Mouse (Mus musculus) hindbrain, embryonic 11.5 days (tissue): ENCODE data around the gene Mon1b. TPM values are rescaled to one million over a fixed set of nuclear protein-coding genes. Genes with fewer than 3 reads are reported as not detected.

ENCODE experiments used
- ATAC-seq: fragments of 200-750 bp; cut with Nextera tagmentation; 2 replicates; pipeline ENCODE4 v1.8.0; 2017; ENCODE audit warnings: mild to moderate bottlenecking, moderate TSS enrichment, moderate library complexity; ENCODE audit not compliant: low FRiP score
- DNase-seq: peaks from one replicate; pipeline ENCODE4 v3.0.0-alpha.2; 2015; ENCODE audit warnings: low spot score
- H3K27ac ChIP-seq: fragments of 300-500 bp; sonication (generic); 2 replicates; pipeline ENCODE4 v1.5.1; 2014; ENCODE audit warnings: mild to moderate bottlenecking, low read depth, low read length
- H3K27me3 ChIP-seq: fragments of 300-500 bp; sonication (generic); 2 replicates; pipeline ENCODE4 v1.6.1; 2014; ENCODE audit warnings: mild to moderate bottlenecking, low read length, moderate library complexity, mixed read lengths; ENCODE audit not compliant: control insufficient read depth, insufficient read depth
- H3K36me3 ChIP-seq: fragments of 300-500 bp; sonication (generic); 2 replicates; pipeline ENCODE4 v1.6.1; 2014; ENCODE audit warnings: mild to moderate bottlenecking, low read length, moderate library complexity, mixed read lengths; ENCODE audit not compliant: control insufficient read depth, insufficient read depth
- H3K4me1 ChIP-seq: fragments of 300-500 bp; sonication (generic); replicated peaks from 2 replicates; pipeline ENCODE4 v1.6.1; 2014; ENCODE audit warnings: low read length, mixed read lengths; ENCODE audit not compliant: control insufficient read depth, insufficient read depth
- H3K4me2 ChIP-seq: fragments of 300-500 bp; sonication (generic); replicated peaks from 2 replicates; pipeline ENCODE4 v1.6.1; 2014; ENCODE audit warnings: mild to moderate bottlenecking, low read depth, low read length
- H3K4me3 ChIP-seq: fragments of 300-500 bp; sonication (generic); 2 replicates; pipeline ENCODE4 v1.5.1; 2014; ENCODE audit warnings: low read depth, low read length
- H3K9ac ChIP-seq: fragments of 300-500 bp; sonication (generic); 2 replicates; pipeline ENCODE4 v1.6.1; 2014; ENCODE audit warnings: low read depth, low read length
- H3K9me3 ChIP-seq: fragments of 300-500 bp; sonication (generic); 2 replicates; pipeline ENCODE4 v1.6.1; 2016; ENCODE audit warnings: low read length; ENCODE audit not compliant: control insufficient read depth
- WGBS: fragments of 180-500 bp; shearing (Covaris S2); extraction: QIAGEN DNeasy Blood & Tissue Kit; methylation state at CpG from one replicate; pipeline ENCODE4 v1.1.7; 2014; 5-methylcytosine and 5-hydroxymethylcytosine counted together
- polyA plus RNA-seq: library from polyadenylated mRNA; unstranded; fragments of >200 nt; fragmentation: Nextera tagmentation; extraction: Ambion mirVana; gene quantifications from 2 replicates; pipeline ENCODE4 v1.2.1, GENCODE M21; 2014

The Mon1b gene
- polyA plus RNA-seq, 1 experiment from 2014 or later: 9.0 TPM

- H3K4me3 ChIP-seq: no peak overlapping the region
- no peaks in the 10 kb centered on the region for H3K4me1 ChIP-seq
- H3K4me2 ChIP-seq: no peak overlapping the region
- 81% methylated on average over 17 of the region's 17 CpGs for WGBS
- no peaks in the 10 kb centered on the region for H3K27me3 ChIP-seq
- no peak overlapping the region for H3K27ac ChIP-seq
- DNase-seq (no peak), ATAC-seq (no peak)
- no peak overlapping the region for H3K9ac ChIP-seq
- no peaks in the 10 kb centered on the region for H3K36me3 ChIP-seq
- H3K9me3 ChIP-seq: no peaks in the 10 kb centered on the region
These were observed 52.6 kb downstream of the Mon1b start for GRCm38 (mm10) chr8:113687889-113688542.

DNA sequence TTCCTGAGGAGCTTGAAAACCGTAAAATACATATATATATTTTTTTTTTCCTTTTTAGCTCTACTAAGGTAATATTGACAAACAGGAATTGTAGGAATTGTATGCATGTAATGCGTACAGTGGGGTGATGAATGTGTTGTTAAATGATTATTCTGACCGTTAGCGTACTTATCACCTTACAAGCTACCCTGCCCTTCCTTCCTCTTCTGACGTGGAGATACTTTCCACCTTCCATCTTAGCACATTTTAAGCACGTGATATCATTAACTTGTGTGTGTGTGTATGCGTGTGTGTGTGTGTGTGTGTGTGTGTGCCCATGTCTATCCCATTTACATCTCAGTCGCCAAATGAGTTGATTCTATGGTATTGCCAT lies 53.1 kb downstream of the Mon1b start:
- Histone ChIP-seq H3K4me3 (no peak overlapping the region), H3K36me3 (no peaks in the 10 kb centered on the region), H3K9me3 (no peaks in the 10 kb centered on the region), H3K9ac (no peak overlapping the region), H3K27ac (no peak overlapping the region), H3K4me1 (no peaks in the 10 kb centered on the region), H3K27me3 (no peaks in the 10 kb centered on the region), H3K4me2 (no peak overlapping the region)
- WGBS: 90% methylated on average over 8 of the region's 8 CpGs
- ATAC-seq: no peak
- DNase-seq: no peak

- H3K27me3 ChIP-seq: no peaks in the 10 kb centered on the region
- H3K27ac ChIP-seq: no peak overlapping the region
These were observed 56.4 kb downstream of the Mon1b start for GRCm38 (mm10) chr8:113691622-113692343.

More at GRCm38 (mm10) chr8:113691622-113692343, 56.4 kb downstream of the Mon1b start:
- DNase-seq: no peak
- Histone ChIP-seq H3K9me3 (no peaks in the 10 kb centered on the region), H3K4me2 (no peak overlapping the region), H3K4me3 (no peak overlapping the region), H3K4me1 (no peaks in the 10 kb centered on the region), H3K9ac (no peak overlapping the region), H3K36me3 (no peaks in the 10 kb centered on the region)
- 83% methylated on average over 14 of the region's 14 CpGs for WGBS
- ATAC-seq: no peak

Other genes with a start within 250 kb of the Mon1b start
- not detected in 2 replicates for gene Syce1l, start 7.6 kb downstream of the Mon1b start, polyA plus RNA-seq
- gene Adamts18, start 213.2 kb downstream of the Mon1b start, polyA plus RNA-seq: 0.25 and 0.97 TPM in 2 replicates